Mouse (Mus musculus): ENCODE measurements around the gene Rmnd5b. TPM values are rescaled to one million over a fixed set of nuclear protein-coding genes. Genes with fewer than 3 reads are reported as not detected.
"Not testable (repeated sequence)": the region's sequence is repeated elsewhere in the genome, so short reads cannot be mapped to it uniquely, and the experiment has no call there.

Gene Rmnd5b
- polyA plus RNA-seq, 1 experiment from 2014 or later: 34.4 TPM

DNA sequence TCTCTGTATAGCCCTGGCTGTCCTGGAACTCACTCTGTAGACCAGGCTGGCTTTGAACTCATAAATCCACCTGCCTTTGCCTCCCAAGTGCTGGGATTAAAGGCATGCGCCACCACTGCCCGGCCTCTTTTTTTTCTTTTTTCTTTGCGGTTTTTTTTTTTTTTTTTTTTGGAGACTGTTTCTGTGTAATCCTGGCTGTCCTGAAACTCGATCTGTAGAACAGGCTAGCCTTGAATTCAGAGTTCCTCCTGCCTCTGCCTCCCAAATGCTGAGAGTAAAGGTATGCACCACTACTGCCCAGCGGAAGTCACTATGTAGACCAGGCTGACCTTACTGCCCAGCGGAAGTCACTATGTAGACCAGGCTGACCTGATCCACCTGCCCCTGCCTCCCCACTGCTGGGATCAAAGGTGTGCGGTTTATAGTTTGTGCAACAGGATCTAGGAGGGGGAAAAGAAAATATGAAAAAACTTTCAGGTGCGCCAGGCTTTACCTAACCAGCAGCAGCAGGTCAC is 16.7 kb downstream of the Rmnd5b start:
- H3K4me1 ChIP-seq: peaks cover 60% of the 10 kb centered on the region
- peak overlapping the region; percentile 61; the same call in 1 of the 2 replicates for H3K27ac ChIP-seq

DNA sequence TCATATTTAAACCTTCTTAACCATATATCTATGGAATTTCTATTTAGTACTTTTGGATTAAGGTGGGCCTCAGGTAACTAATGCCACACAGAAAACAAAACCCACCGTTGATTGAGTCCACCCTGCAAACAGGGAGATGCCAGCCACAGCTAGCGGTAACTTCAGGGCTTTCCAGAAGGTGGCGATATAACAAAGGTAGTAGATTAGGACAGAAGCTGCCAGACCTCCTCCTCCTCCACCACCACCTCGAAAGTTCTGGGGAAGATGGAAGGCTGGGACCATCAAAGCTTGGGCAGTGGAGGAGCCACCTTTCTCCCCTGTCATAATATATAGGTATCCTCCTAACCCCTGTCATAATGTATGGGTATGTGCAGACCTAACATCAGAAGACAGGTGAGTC is 18.0 kb downstream of the Rmnd5b start:
- H3K4me1 ChIP-seq: peaks cover 60% of the 10 kb centered on the region
- H3K27me3 ChIP-seq (replicated peaks): no peaks in the 10 kb centered on the region
- no peak overlapping the region for H3K9ac ChIP-seq
- no peaks in the 10 kb centered on the region for H3K9me3 ChIP-seq (replicated peaks)
- no peak for ATAC-seq
- peaks cover 16% of the 10 kb centered on the region for H3K36me3 ChIP-seq
- no peak overlapping the region for H3K4me2 ChIP-seq
- 1% methylated on average over 4 of the region's 4 CpGs for WGBS (ENCODE audit: insufficient replicate concordance)
- no peak overlapping the region for H3K4me3 ChIP-seq
- no peak overlapping the region for H3K27ac ChIP-seq

More for the DNA sequence above, 16.7 kb downstream of the Rmnd5b start:
- H3K4me3 ChIP-seq: peak overlapping the region; percentile 79
- no peak for ATAC-seq
- H3K27me3 ChIP-seq (replicated peaks): no peaks in the 10 kb centered on the region
- peak overlapping the region; percentile 42 for H3K9ac ChIP-seq
- peak overlapping the region; percentile 83 for H3K4me2 ChIP-seq
- no peaks in the 10 kb centered on the region for H3K9me3 ChIP-seq (replicated peaks)
- peaks cover 29% of the 10 kb centered on the region for H3K36me3 ChIP-seq
- 33% methylated on average over 8 of the region's 8 CpGs for WGBS (ENCODE audit: insufficient replicate concordance)

DNA sequence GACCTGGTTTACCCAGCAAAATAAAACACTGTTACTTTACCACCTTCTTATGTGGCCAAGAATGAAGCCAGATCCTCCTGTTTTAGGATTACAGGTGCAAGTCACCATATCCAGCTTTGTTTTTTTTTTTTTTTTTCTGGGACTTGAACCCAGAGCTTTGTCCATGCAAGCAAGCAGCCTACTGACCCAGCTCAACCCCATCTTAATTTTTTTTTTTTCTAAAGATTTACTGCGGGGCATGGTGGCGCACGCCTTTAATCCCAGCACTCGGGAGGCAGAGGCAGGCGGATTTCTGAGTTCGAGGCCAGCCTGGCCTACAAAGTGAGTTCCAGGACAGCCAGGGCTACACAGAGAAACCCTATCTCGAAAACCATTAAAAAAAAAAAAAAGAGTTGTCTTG is 19.6 kb downstream of the Rmnd5b start:
- not testable (repeated sequence) for H3K9me3 ChIP-seq (replicated peaks); ATAC-seq; H3K36me3 ChIP-seq; H3K27me3 ChIP-seq (replicated peaks)
- Histone ChIP-seq H3K4me1 (peaks cover 54% of the 10 kb centered on the region), H3K4me2 (peak overlapping the region; percentile 80), H3K9ac (peak overlapping the region; percentile 77), H3K4me3 (peak overlapping the region; percentile 57), H3K27ac (peak overlapping the region; percentile 91)
- WGBS (ENCODE audit: insufficient replicate concordance): 81% methylated on average over 7 of the region's 7 CpGs

DNA sequence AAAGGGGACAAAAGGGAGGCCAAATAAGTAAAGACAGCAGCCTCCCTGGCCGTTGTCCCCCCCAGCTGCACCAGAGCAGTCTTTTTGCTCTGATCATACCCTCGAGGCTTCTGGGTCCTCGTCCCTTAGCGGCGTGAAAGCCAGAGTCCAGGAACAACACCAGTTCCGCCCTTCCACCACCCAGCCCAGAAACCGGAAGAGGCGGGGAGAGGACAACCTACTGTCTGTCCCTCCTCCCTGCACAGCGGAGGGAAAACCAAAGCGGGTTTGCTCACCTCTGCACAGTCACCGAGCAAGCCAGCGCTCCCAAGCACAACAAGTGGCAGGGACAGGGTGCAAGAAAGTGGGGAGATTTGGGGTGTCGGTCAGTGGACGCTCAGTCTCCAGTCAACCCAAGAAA is 20.1 kb downstream of the Rmnd5b start:
- H3K27me3 ChIP-seq (replicated peaks): no peaks in the 10 kb centered on the region
- peaks cover 49% of the 10 kb centered on the region for H3K4me1 ChIP-seq
- no peaks in the 10 kb centered on the region for H3K36me3 ChIP-seq
- no peaks in the 10 kb centered on the region for H3K9me3 ChIP-seq (replicated peaks)
- 2% methylated on average over 14 of the region's 14 CpGs for WGBS (ENCODE audit: insufficient replicate concordance)
- H3K27ac ChIP-seq: peak overlapping the region; percentile 91
- H3K9ac ChIP-seq: peak overlapping the region; percentile 77
- H3K4me3 ChIP-seq: peak overlapping the region; percentile 57
- peak; percentile 88 for ATAC-seq
- peak overlapping the region; percentile 80 for H3K4me2 ChIP-seq

DNA sequence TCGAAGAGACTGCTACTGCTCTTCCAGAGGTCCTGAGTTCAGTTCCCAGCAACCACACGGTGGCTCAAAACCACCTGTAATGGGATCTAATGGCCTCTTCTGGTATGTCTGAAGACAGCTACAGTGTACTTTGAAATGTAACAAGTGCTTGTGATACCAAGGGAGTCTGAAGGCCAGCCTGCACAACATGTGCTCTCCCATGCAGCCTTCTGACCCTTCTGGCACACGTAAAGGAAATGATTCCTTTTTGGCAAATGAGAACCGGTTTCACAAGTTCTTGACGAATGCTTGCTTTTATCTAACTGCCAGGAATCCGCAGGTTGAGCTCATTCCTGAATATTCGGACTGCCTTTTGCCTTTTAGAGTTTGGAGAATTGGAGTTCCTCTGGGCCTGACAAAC is 20.6 kb downstream of the Rmnd5b start:
- H3K27me3 ChIP-seq (replicated peaks): no peaks in the 10 kb centered on the region
- H3K4me2 ChIP-seq: peak overlapping the region; percentile 80
- ATAC-seq: no peak
- H3K27ac ChIP-seq: peak overlapping the region; percentile 91
- peak overlapping the region; percentile 57 for H3K4me3 ChIP-seq
- peaks cover 49% of the 10 kb centered on the region for H3K4me1 ChIP-seq
- H3K9me3 ChIP-seq (replicated peaks): no peaks in the 10 kb centered on the region
- peak overlapping the region; percentile 77 for H3K9ac ChIP-seq
- H3K36me3 ChIP-seq: no peaks in the 10 kb centered on the region
- 30% methylated on average over 7 of the region's 7 CpGs for WGBS (ENCODE audit: insufficient replicate concordance)

GRCm38 (mm10) chr11:51614256-51614655 is 21.4 kb downstream of the Rmnd5b start:
- no peak overlapping the region for H3K4me2 ChIP-seq
- H3K4me1 ChIP-seq: peaks cover 58% of the 10 kb centered on the region
- no peaks in the 10 kb centered on the region for H3K9me3 ChIP-seq (replicated peaks)
- ATAC-seq: no peak
- H3K4me3 ChIP-seq: no peak overlapping the region
- H3K27ac ChIP-seq: no peak overlapping the region
- H3K27me3 ChIP-seq (replicated peaks): no peaks in the 10 kb centered on the region
- H3K36me3 ChIP-seq: no peaks in the 10 kb centered on the region
- WGBS (ENCODE audit: insufficient replicate concordance): 83% methylated on average over 8 of the region's 8 CpGs
- no peak overlapping the region for H3K9ac ChIP-seq

- H3K27me3 ChIP-seq (replicated peaks); ATAC-seq; H3K9ac ChIP-seq; H3K9me3 ChIP-seq (replicated peaks); H3K36me3 ChIP-seq; H3K4me3 ChIP-seq: not testable (repeated sequence)
- Histone ChIP-seq H3K27ac (peak overlapping the region; percentile 96), H3K4me1 (peaks cover 59% of the 10 kb centered on the region), H3K4me2 (peak overlapping the region; percentile 56)
- WGBS (ENCODE audit: insufficient replicate concordance): 48% methylated on average over 5 of the region's 5 CpGs
Measured at GRCm38 (mm10) chr11:51609940-51610339, 25.8 kb downstream of the Rmnd5b start.

DNA sequence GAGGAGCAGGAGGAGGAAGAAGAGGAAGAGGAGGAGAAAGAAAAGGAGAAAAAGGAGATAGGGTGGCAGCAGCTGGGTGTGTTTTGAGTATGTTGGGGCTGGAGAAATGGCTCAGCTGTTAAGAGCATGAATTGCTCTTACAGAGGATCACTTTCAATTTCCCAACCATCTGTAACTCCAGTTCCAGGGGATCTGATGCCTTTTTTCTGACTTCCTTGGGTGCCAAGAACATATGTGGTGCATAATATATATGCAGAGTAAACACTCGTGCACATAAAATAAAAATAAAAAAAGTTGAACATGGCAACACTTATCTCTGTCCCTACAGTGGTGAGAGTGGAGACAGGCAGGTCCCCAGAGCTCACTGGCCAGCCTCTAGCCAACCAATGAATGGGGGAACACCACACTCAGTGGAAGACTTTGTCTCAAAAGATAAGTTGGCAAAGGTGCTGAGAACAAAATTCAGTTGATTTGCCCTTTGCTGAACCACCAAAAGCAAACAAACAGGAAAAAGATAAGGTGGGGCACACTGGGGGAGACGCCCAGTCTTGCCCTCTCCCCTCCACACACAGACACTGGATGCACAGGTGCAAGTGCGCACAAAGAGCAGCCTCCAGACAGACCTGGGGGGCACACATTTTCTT is 26.3 kb downstream of the Rmnd5b start:
- Histone ChIP-seq H3K9me3 (replicated peaks) (no peaks in the 10 kb centered on the region), H3K9ac (peak overlapping the region; percentile 43), H3K4me3 (peak overlapping the region; percentile 12), H3K27me3 (replicated peaks) (no peaks in the 10 kb centered on the region), H3K27ac (peak overlapping the region; percentile 96), H3K4me2 (peak overlapping the region; percentile 56), H3K4me1 (peaks cover 59% of the 10 kb centered on the region), H3K36me3 (peaks cover 13% of the 10 kb centered on the region)
- WGBS (ENCODE audit: insufficient replicate concordance): 11% methylated on average over 3 of the region's 3 CpGs
- ATAC-seq: peak; percentile 60

GRCm38 (mm10) chr11:51607096-51607738 is 28.5 kb downstream of the Rmnd5b start:
- Histone ChIP-seq H3K4me1 (peaks cover 79% of the 10 kb centered on the region), H3K36me3 (peaks cover 35% of the 10 kb centered on the region), H3K4me3 (peak overlapping the region; percentile 99), H3K27ac (peak overlapping the region; percentile 96), H3K9ac (peak overlapping the region; percentile 81), H3K9me3 (replicated peaks) (no peaks in the 10 kb centered on the region), H3K27me3 (replicated peaks) (no peaks in the 10 kb centered on the region), H3K4me2 (peak overlapping the region; percentile 93)
- peak; percentile 63 for ATAC-seq
- WGBS (ENCODE audit: insufficient replicate concordance): 7% methylated on average over 15 of the region's 15 CpGs

DNA sequence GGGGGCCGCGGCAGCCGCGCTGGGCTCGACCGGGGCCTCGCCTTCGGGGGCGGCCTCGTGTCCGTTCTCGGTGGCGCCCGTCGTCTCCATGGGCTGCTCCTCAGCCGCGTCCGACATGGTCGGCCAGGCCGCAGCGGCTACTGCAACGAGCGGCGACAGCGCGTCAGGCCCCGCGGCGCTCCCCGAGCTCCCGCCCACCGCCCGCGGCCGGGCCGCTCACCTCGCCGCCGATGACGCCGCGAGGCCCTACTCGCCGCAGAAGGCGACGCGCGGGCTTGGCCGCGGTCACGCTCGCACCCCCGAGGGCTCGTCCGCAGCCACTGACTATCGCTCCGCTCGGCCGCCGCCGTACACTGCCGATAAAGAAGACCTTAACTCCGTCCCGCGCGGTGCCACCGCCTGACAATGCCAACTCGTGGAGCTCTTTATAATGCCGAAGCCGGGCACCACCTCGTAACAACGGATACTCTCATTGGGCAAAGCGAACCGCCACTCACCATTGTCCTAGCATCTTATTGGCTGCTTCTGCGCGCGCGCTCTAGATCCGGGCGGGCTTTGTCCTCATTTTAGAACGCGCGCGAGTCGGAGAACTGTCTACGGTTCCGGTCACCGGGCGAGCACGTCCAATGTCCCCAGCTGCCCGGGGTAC is 29.1 kb downstream of the Rmnd5b start, which contains the start of gene Hnrnpab:
TSS of gene Hnrnpab (minus strand) at position 401 of the 649 bp plus-strand sequence.
- peaks cover 41% of the 10 kb centered on the region for H3K36me3 ChIP-seq
- peak; percentile 85 for ATAC-seq
- H3K9me3 ChIP-seq (replicated peaks): no peaks in the 10 kb centered on the region
- peak within 1 kb of the TSS; percentile 99 for H3K9ac ChIP-seq
- peak within 1 kb of the TSS; percentile 99 for H3K4me3 ChIP-seq
- H3K4me2 ChIP-seq: peak within 1 kb of the TSS; percentile 93
- H3K27me3 ChIP-seq (replicated peaks): no peaks in the 10 kb centered on the region
- H3K4me1 ChIP-seq: peaks cover 81% of the 10 kb centered on the region
- H3K27ac ChIP-seq: peak within 1 kb of the TSS; percentile 96
- under 1% methylated on average over 91 of the region's 91 CpGs for WGBS (ENCODE audit: insufficient replicate concordance)

GRCm38 (mm10) chr11:51605602-51606446 is 29.9 kb downstream of the Rmnd5b start:
- Histone ChIP-seq H3K27ac (peak overlapping the region; percentile 96), H3K9ac (peak overlapping the region; percentile 99), H3K4me3 (peak overlapping the region; percentile 99), H3K36me3 (peaks cover 49% of the 10 kb centered on the region), H3K4me1 (peaks cover 78% of the 10 kb centered on the region), H3K4me2 (peak overlapping the region; percentile 93), H3K9me3 (replicated peaks) (no peaks in the 10 kb centered on the region), H3K27me3 (replicated peaks) (no peaks in the 10 kb centered on the region)
- peak; percentile 73 for ATAC-seq
- WGBS (ENCODE audit: insufficient replicate concordance): under 1% methylated on average over 71 of the region's 81 CpGs

Data from liver, embryonic 12.5 days (tissue).